Mouse (Mus musculus) embryonic facial prominence, embryonic 11.5 days (tissue): ENCODE data around the gene Ndufaf2. TPM values are rescaled to one million over a fixed set of nuclear protein-coding genes. Genes with fewer than 3 reads are reported as not detected.

Source experiments
- ATAC-seq: fragments of 200-750 bp; cut with Nextera tagmentation; replicated peaks from 2 replicates; pipeline ENCODE4 v1.8.0; 2017; ENCODE audit warnings: low read depth; ENCODE audit not compliant: insufficient number of reproducible peaks, low FRiP score, low TSS enrichment
- DNase-seq: peaks from one replicate; pipeline ENCODE4 v3.0.0-alpha.2; 2015; ENCODE audit warnings: low spot score
- H3K27ac ChIP-seq: fragments of 300-500 bp; sonication (generic); replicated peaks from 2 replicates; pipeline ENCODE4 v1.5.1; 2014; ENCODE audit warnings: mild to moderate bottlenecking, low read depth, low read length, control low read depth
- H3K27me3 ChIP-seq: fragments of 300-500 bp; sonication (generic); 2 replicates; pipeline ENCODE4 v1.6.1; 2014; ENCODE audit warnings: mild to moderate bottlenecking, low read length, moderate library complexity, mixed read lengths; ENCODE audit not compliant: control insufficient read depth, insufficient read depth
- H3K36me3 ChIP-seq: fragments of 300-500 bp; sonication (generic); replicated peaks from 2 replicates; pipeline ENCODE4 v1.6.1; 2014; ENCODE audit warnings: low read depth, mild to moderate bottlenecking, low read length, moderate library complexity, mixed read lengths; ENCODE audit not compliant: control insufficient read depth, insufficient read depth
- H3K4me1 ChIP-seq: fragments of 300-500 bp; sonication (generic); 2 replicates; pipeline ENCODE4 v1.6.1; 2014; ENCODE audit warnings: low read length, mixed read lengths; ENCODE audit not compliant: control insufficient read depth, insufficient read depth
- H3K4me2 ChIP-seq: fragments of 300-500 bp; sonication (generic); 2 replicates; pipeline ENCODE4 v1.6.1; 2014; ENCODE audit warnings: low read depth, mild to moderate bottlenecking, control low read depth, low read length, moderate library complexity
- H3K4me3 ChIP-seq: fragments of 300-500 bp; sonication (generic); 2 replicates; pipeline ENCODE4 v1.5.1; 2014; ENCODE audit warnings: low read depth, low read length, control low read depth
- H3K9ac ChIP-seq: fragments of 300-500 bp; sonication (generic); replicated peaks from 2 replicates; pipeline ENCODE4 v1.6.1; 2014; ENCODE audit warnings: mild to moderate bottlenecking, control low read depth, low read length
- H3K9me3 ChIP-seq: fragments of 300-500 bp; sonication (generic); replicated peaks from 2 replicates; pipeline ENCODE4 v1.6.1; 2016; ENCODE audit warnings: mild to moderate bottlenecking, low read length, inconsistent platforms, mixed read lengths; ENCODE audit not compliant: control insufficient read depth
- whole genome bisulfite sequencing: fragments of 180-500 bp; shearing (Covaris S2); extraction: QIAGEN DNeasy Blood & Tissue Kit; methylation state at CpG from one replicate; pipeline ENCODE4 v1.1.7; 2014; 5-methylcytosine and 5-hydroxymethylcytosine counted together
- polyA plus RNA-seq: library from polyadenylated mRNA; unstranded; fragments of >200 nt; fragmentation: Nextera tagmentation; extraction: Ambion mirVana; gene quantifications from 2 replicates; pipeline ENCODE4 v1.2.1, GENCODE M21; 2014

Gene Ndufaf2
- polyA plus RNA-seq, 1 experiment from 2014 or later: 112 TPM

GRCm38 (mm10) chr13:108040451-108040850 lies 118.0 kb downstream of the Ndufaf2 start:
- no peaks in the 10 kb centered on the region for H3K9me3 ChIP-seq
- H3K36me3 ChIP-seq: no peaks in the 10 kb centered on the region
- no peak for ATAC-seq
- no peak overlapping the region for H3K4me3 ChIP-seq
- no peaks in the 10 kb centered on the region for H3K27me3 ChIP-seq
- no peak for DNase-seq
- peaks cover 2% of the 10 kb centered on the region; the same call in 1 of the 2 replicates for H3K4me1 ChIP-seq
- no peak overlapping the region for H3K4me2 ChIP-seq
- H3K27ac ChIP-seq: no peak overlapping the region
- 69% methylated on average over 3 of the region's 3 CpGs for WGBS
- H3K9ac ChIP-seq: no peak overlapping the region

- DNase-seq (no peak), ATAC-seq (no peak)
- Histone ChIP-seq H3K9ac (no peak overlapping the region), H3K4me2 (no peak overlapping the region), H3K27me3 (no peaks in the 10 kb centered on the region), H3K9me3 (no peaks in the 10 kb centered on the region), H3K4me3 (no peak overlapping the region), H3K36me3 (no peaks in the 10 kb centered on the region), H3K27ac (no peak overlapping the region), H3K4me1 (peaks cover 2% of the 10 kb centered on the region; the same call in 1 of the 2 replicates)
- 79% methylated on average over 9 of the region's 9 CpGs for WGBS
These were observed 118.5 kb downstream of the Ndufaf2 start for GRCm38 (mm10) chr13:108039902-108040301.

- no peaks in the 10 kb centered on the region for H3K27me3 ChIP-seq
- H3K4me3 ChIP-seq: no peak overlapping the region
- no peak for DNase-seq
- no peaks in the 10 kb centered on the region; the same call in 1 of the 2 replicates for H3K36me3 ChIP-seq
- H3K4me1 ChIP-seq: peaks cover 2% of the 10 kb centered on the region; the same call in 1 of the 2 replicates
- ATAC-seq: no peak
- H3K9ac ChIP-seq: no peak overlapping the region
- no peak overlapping the region for H3K4me2 ChIP-seq
- no peak overlapping the region for H3K27ac ChIP-seq
- WGBS: 58% methylated on average over 6 of the region's 6 CpGs
- no peaks in the 10 kb centered on the region for H3K9me3 ChIP-seq
These were observed 119.0 kb downstream of the Ndufaf2 start for GRCm38 (mm10) chr13:108039375-108039774.

- Histone ChIP-seq H3K4me2 (no peak overlapping the region), H3K36me3 (no peaks in the 10 kb centered on the region; the same call in 1 of the 2 replicates), H3K9ac (no peak overlapping the region), H3K4me3 (no peak overlapping the region), H3K4me1 (no peaks in the 10 kb centered on the region), H3K27ac (no peak overlapping the region), H3K27me3 (no peaks in the 10 kb centered on the region), H3K9me3 (no peaks in the 10 kb centered on the region)
- WGBS: 91% methylated on average over 4 of the region's 4 CpGs
- ATAC-seq: no peak
- no peak for DNase-seq
These were observed 125.6 kb downstream of the Ndufaf2 start for GRCm38 (mm10) chr13:108032789-108033188.

GRCm38 (mm10) chr13:108025802-108026201 lies 132.6 kb downstream of the Ndufaf2 start:
- no peak for ATAC-seq
- WGBS: 49% methylated on average over 3 of the region's 3 CpGs

GRCm38 (mm10) chr13:108017349-108017748 lies 141.1 kb downstream of the Ndufaf2 start:
- DNase-seq (no peak), ATAC-seq (no peak)
- 81% methylated on average over 6 of the region's 6 CpGs for WGBS
- H3K4me3 ChIP-seq: no peak overlapping the region
- H3K36me3 ChIP-seq: no peaks in the 10 kb centered on the region
- no peak overlapping the region for H3K4me2 ChIP-seq
- H3K4me1 ChIP-seq: no peaks in the 10 kb centered on the region
- H3K27ac ChIP-seq: no peak overlapping the region
- no peaks in the 10 kb centered on the region for H3K9me3 ChIP-seq
- H3K27me3 ChIP-seq: no peaks in the 10 kb centered on the region
- no peak overlapping the region for H3K9ac ChIP-seq

More at GRCm38 (mm10) chr13:108025802-108026201, 132.6 kb downstream of the Ndufaf2 start:
- no peaks in the 10 kb centered on the region for H3K27me3 ChIP-seq
- no peak for DNase-seq
- no peak overlapping the region for H3K4me3 ChIP-seq
- H3K4me2 ChIP-seq: no peak overlapping the region
- no peak overlapping the region for H3K27ac ChIP-seq
- no peaks in the 10 kb centered on the region for H3K9me3 ChIP-seq
- H3K9ac ChIP-seq: no peak overlapping the region
- no peaks in the 10 kb centered on the region for H3K4me1 ChIP-seq
- H3K36me3 ChIP-seq: no peaks in the 10 kb centered on the region

GRCm38 (mm10) chr13:108015166-108015565 lies 143.3 kb downstream of the Ndufaf2 start:
- Histone ChIP-seq H3K9ac (no peak overlapping the region), H3K27ac (no peak overlapping the region), H3K9me3 (no peaks in the 10 kb centered on the region), H3K27me3 (no peaks in the 10 kb centered on the region), H3K4me2 (no peak overlapping the region), H3K4me1 (no peaks in the 10 kb centered on the region), H3K4me3 (no peak overlapping the region), H3K36me3 (no peaks in the 10 kb centered on the region)
- no peak for DNase-seq
- no peak for ATAC-seq
- WGBS: 88% methylated on average over 6 of the region's 6 CpGs

GRCm38 (mm10) chr13:108013839-108014238 lies 144.6 kb downstream of the Ndufaf2 start:
- no peak for ATAC-seq
- Histone ChIP-seq H3K27ac (no peak overlapping the region), H3K27me3 (no peaks in the 10 kb centered on the region), H3K9ac (no peak overlapping the region), H3K4me2 (no peak overlapping the region), H3K36me3 (no peaks in the 10 kb centered on the region), H3K4me1 (no peaks in the 10 kb centered on the region), H3K9me3 (no peaks in the 10 kb centered on the region), H3K4me3 (no peak overlapping the region)
- DNase-seq: no peak
- WGBS: 87% methylated on average over 6 of the region's 6 CpGs
